Mouse (Mus musculus) lung, postnatal 25 days (tissue): ENCODE data around the gene Mthfsl.
"Not testable (repeated sequence)": the region's sequence is repeated elsewhere in the genome, so short reads cannot be mapped to it uniquely, and the experiment has no call there.

Source experiments
- DNase-seq: peaks from one replicate; pipeline ENCODE4 v3.0.0; 2022; ENCODE audit warnings: low spot score

Mthfsl gene

DNA sequence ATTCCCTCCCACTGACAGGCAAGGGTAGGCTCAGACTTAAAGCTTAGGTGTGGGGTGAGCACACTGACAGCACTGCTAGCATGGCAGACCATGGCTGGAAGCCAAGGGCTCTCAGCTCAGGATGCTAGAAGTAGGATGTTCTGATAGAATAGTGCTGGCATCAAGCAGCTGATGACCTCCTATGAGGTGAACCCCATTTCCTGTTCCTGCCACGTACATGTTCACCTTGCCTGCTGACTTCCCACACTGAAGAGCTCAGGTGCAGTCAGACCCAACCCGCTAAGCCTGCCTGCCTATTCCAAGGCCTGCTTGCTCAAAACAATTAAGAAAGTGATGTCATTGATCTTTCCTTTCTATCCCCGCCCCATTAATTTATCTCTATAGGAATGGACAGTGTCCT lies 30.6 kb downstream of the Mthfsl start:
- DNase-seq: not testable (repeated sequence)

DNA sequence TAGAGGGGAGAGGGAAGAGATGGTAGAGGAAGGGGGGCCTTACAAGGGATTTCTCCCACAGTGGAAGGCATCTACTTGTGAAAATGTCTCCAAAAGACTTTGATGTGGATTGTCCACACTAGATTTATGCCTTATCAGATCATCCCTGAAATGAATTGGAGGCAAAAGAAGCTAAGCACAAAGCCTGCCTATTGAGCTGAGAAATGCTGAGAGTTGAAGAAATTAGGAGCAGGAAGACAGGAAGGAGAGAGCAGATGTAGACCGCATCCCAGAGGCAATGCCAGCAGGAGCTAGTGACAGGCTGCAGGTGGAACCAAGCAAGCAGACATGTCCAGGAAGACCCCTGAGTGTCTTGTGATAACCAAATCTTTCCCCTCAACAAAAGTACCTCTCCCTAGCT lies 33.4 kb downstream of the Mthfsl start:
- DNase-seq: not testable (repeated sequence)

DNA sequence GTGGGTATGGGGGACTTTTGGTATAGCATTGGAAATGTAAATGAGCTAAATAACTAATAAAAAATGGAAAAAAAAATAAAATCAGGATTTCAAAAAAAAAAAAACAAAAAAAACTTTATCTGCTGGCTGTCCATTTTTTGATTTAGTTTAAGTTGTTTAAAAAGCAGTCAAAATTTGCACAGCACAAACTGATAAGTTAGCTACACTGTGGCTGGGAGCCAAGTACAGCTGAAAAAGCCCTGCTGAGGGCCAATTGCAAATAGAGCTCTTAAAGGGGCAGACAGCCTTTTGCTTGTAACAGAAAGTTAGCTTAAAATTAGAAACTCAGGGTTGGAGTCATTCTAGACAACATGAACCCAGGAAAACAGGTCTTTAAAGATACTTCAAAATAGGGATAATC lies 61.8 kb downstream of the Mthfsl start:
- not testable (repeated sequence) for DNase-seq

DNA sequence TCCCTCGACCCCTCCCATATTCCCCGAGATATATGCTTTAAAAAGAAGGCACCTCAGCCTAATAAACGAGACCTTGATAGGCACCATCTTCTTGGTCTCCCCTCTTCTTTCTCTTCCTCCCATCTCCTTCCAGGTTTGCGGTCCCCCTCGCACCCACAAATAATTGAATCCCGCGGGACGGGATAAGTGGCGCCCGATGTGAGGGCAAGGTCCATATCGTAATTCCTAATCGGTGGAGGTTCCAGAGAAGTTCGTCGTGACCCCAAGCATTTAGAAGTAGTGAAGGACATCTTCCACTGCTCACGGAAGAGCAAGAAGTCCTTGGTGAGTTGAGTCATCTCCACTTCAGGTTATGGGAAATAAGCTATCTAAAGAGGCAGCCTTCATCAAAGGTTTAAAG lies 69.4 kb downstream of the Mthfsl start:
- not testable (repeated sequence) for DNase-seq
